Mouse (Mus musculus) ES-Bruce4 (cell line): ENCODE measurements around the gene Ahdc1.

Experiments used
- CTCF ChIP-seq: IDR thresholded peaks from one replicate; pipeline ENCODE4 v1.8.1; 2011; ENCODE audit warnings: low read depth, low read length
- POLR2A ChIP-seq: IDR thresholded peaks from one replicate; pipeline ENCODE4 v1.8.1; 2011; ENCODE audit warnings: low read length; ENCODE audit not compliant: insufficient read depth

DNA sequence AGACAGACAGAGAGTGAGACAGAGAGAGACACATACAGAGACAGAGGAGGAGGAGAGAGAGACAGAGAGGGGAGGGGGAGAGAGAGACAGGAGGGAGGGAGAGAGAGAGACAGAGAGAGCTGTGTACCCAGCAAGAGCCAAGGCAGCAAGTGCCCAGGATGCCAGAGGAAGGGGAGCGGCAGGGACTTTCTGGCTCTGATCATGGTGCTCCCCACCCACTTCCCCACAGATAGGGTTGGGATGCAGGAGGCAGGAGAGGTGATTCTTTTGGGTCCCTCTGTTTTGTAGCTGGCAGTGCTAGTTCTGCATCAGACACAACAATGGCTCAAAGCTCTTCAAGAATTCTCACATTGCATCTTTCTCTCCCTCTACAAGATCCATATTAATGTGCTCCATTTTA lies 110.4 kb downstream of the Ahdc1 start:
- TF ChIP-seq POLR2A = no peak
- TF ChIP-seq CTCF = no peak
